Mouse (Mus musculus): ENCODE results near the gene Arid3a. TPM values are rescaled to one million over a fixed set of nuclear protein-coding genes. Genes with fewer than 3 reads are reported as not detected.

Gene Arid3a
- polyA plus RNA-seq, 1 experiment from 2014 or later = 3.5 TPM

DNA sequence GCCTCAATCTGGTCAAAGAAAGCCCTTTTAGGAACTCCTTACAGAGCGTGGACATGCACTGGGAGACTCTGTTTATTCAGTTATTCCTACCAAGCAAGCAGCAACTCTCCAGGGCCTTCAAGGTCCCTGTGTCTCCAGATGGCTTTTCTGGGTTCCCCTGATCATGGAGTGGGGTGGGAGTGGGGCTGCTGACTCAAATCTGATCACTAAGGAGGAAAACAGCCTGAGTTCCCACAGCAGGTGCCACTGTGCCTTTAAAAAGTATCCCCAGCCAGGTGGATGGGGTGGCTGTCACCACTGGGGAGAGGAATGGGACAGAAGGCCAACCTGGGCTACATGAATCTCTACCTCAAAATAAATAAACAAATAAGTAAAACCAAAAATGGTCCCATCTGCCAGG, 16.1 kb downstream of the Arid3a start:
- Histone ChIP-seq H3K4me1 (replicated peaks; ENCODE audit: control insufficient read depth, insufficient read depth, low read length) (peaks cover 7% of the 10 kb centered on the region), H3K9ac (replicated peaks; ENCODE audit: low read depth, low read length) (no peak overlapping the region), H3K27ac (ENCODE audit: low read length) (no peak overlapping the region), H3K36me3 (ENCODE audit: control insufficient read depth, insufficient read depth) (no peaks in the 10 kb centered on the region), H3K9me3 (ENCODE audit: control insufficient read depth, low read length) (no peaks in the 10 kb centered on the region), H3K4me3 (replicated peaks; ENCODE audit: low read length) (no peak overlapping the region), H3K27me3 (replicated peaks; ENCODE audit: control insufficient read depth, insufficient read depth, low read length) (no peaks in the 10 kb centered on the region), H3K4me2 (ENCODE audit: low read length) (no peak overlapping the region)
- no peak for ATAC-seq
- 95% methylated on average over 1 of the region's 1 CpGs for WGBS

DNA sequence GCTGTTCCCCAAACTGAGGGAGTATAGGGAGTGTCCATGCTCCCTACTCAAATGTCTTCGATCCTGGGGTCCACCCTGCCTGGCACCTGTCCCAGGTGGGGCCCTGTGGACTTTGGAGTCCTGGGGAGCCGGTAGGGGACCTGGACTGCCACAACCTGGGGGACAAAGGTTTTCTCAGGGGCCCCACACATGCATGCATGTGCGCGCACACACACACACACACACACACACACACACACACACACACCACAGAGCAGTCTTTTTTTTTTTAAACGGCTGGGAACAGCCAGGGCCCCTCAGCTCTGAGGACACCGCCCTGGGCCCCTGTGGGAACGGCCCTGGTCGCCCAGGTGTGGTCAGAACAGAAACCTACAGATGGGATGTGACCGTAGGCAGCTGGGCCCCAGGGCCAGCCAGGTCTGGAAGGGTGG, 16.6 kb downstream of the Arid3a start:
- Histone ChIP-seq H3K27me3 (replicated peaks; ENCODE audit: control insufficient read depth, insufficient read depth, low read length) (no peaks in the 10 kb centered on the region), H3K9me3 (ENCODE audit: control insufficient read depth, low read length) (no peaks in the 10 kb centered on the region), H3K9ac (replicated peaks; ENCODE audit: low read depth, low read length) (no peak overlapping the region), H3K4me3 (replicated peaks; ENCODE audit: low read length) (no peak overlapping the region), H3K4me1 (replicated peaks; ENCODE audit: control insufficient read depth, insufficient read depth, low read length) (peaks cover 7% of the 10 kb centered on the region), H3K36me3 (ENCODE audit: control insufficient read depth, insufficient read depth) (no peaks in the 10 kb centered on the region), H3K4me2 (ENCODE audit: low read length) (no peak overlapping the region), H3K27ac (ENCODE audit: low read length) (no peak overlapping the region)
- WGBS = 79% methylated on average over 9 of the region's 9 CpGs
- ATAC-seq = no peak

- Histone ChIP-seq H3K36me3 (ENCODE audit: control insufficient read depth, insufficient read depth) (0 out of 2 replicates have a peak, but pooled peaks cover 2% of the 10 kb centered on the region), H3K4me2 (ENCODE audit: low read length) (no peak overlapping the region), H3K9ac (replicated peaks; ENCODE audit: low read depth, low read length) (no peak overlapping the region), H3K4me3 (replicated peaks; ENCODE audit: low read length) (no peak overlapping the region), H3K27me3 (replicated peaks; ENCODE audit: control insufficient read depth, insufficient read depth, low read length) (no peaks in the 10 kb centered on the region), H3K27ac (ENCODE audit: low read length) (no peak overlapping the region), H3K9me3 (ENCODE audit: control insufficient read depth, low read length) (no peaks in the 10 kb centered on the region), H3K4me1 (replicated peaks; ENCODE audit: control insufficient read depth, insufficient read depth, low read length) (peaks cover 7% of the 10 kb centered on the region)
- ATAC-seq = no peak
- WGBS = 19% methylated on average over 16 of the region's 16 CpGs
These were observed 18.8 kb downstream of the Arid3a start for GRCm38 (mm10) chr10:79945507-79946234.

DNA sequence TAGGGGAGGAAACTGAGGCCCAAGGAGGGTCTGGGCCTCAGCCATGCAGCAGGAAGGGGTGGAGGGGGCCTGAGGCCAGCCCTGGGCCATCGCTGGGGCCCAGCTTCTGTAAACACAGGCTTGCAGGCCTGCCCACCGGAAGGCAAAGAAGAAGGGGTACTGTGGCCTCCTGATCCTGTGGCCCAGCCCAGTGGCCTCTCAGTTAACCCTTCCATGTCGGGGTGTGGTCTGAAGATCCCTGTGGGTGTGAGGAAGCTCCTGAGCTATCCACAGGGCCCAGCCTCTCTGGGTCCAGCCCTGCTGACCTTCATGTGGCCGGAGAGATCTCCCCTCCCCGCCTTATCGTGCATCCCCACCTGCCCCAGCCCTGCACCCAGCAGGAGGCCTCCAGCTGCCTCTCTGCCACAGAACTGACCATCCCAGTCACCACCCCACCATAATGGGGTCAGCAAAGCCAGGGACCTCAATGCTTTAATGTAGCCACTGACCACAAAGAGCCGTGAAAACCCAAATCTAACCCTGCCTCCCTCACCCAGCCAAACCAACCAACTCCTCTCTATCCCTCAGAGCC, 20.0 kb downstream of the Arid3a start:
- ATAC-seq = no peak
- Histone ChIP-seq H3K9me3 (ENCODE audit: control insufficient read depth, low read length) (no peaks in the 10 kb centered on the region), H3K9ac (replicated peaks; ENCODE audit: low read depth, low read length) (no peak overlapping the region), H3K4me1 (replicated peaks; ENCODE audit: control insufficient read depth, insufficient read depth, low read length) (peaks cover 7% of the 10 kb centered on the region), H3K36me3 (ENCODE audit: control insufficient read depth, insufficient read depth) (0 out of 2 replicates have a peak, but pooled peaks cover 2% of the 10 kb centered on the region), H3K27ac (ENCODE audit: low read length) (no peak overlapping the region), H3K27me3 (replicated peaks; ENCODE audit: control insufficient read depth, insufficient read depth, low read length) (no peaks in the 10 kb centered on the region), H3K4me3 (replicated peaks; ENCODE audit: low read length) (no peak overlapping the region), H3K4me2 (ENCODE audit: low read length) (no peak overlapping the region)
- WGBS = 19% methylated on average over 7 of the region's 7 CpGs

- Histone ChIP-seq H3K9ac (replicated peaks; ENCODE audit: low read depth, low read length) (no peak overlapping the region), H3K36me3 (ENCODE audit: control insufficient read depth, insufficient read depth) (0 out of 2 replicates have a peak, but pooled peaks cover 2% of the 10 kb centered on the region), H3K9me3 (ENCODE audit: control insufficient read depth, low read length) (no peaks in the 10 kb centered on the region), H3K27ac (ENCODE audit: low read length) (no peak overlapping the region), H3K4me3 (replicated peaks; ENCODE audit: low read length) (no peak overlapping the region), H3K27me3 (replicated peaks; ENCODE audit: control insufficient read depth, insufficient read depth, low read length) (no peaks in the 10 kb centered on the region), H3K4me1 (replicated peaks; ENCODE audit: control insufficient read depth, insufficient read depth, low read length) (peaks cover 7% of the 10 kb centered on the region), H3K4me2 (ENCODE audit: low read length) (no peak overlapping the region)
- ATAC-seq = no peak
- WGBS = 87% methylated on average over 6 of the region's 6 CpGs
These were observed 20.7 kb downstream of the Arid3a start for GRCm38 (mm10) chr10:79947502-79947901.

- peaks cover 7% of the 10 kb centered on the region for H3K4me1 ChIP-seq (replicated peaks; ENCODE audit: control insufficient read depth, insufficient read depth, low read length)
- 94% methylated on average over 4 of the region's 4 CpGs for WGBS
- H3K9me3 ChIP-seq (ENCODE audit: control insufficient read depth, low read length) = no peaks in the 10 kb centered on the region
- H3K4me2 ChIP-seq (ENCODE audit: low read length) = no peak overlapping the region
- H3K27me3 ChIP-seq (replicated peaks; ENCODE audit: control insufficient read depth, insufficient read depth, low read length) = no peaks in the 10 kb centered on the region
- H3K4me3 ChIP-seq (replicated peaks; ENCODE audit: low read length) = no peak overlapping the region
- H3K9ac ChIP-seq (replicated peaks; ENCODE audit: low read depth, low read length) = no peak overlapping the region
- no peak overlapping the region for H3K27ac ChIP-seq (ENCODE audit: low read length)
- peaks cover 2% of the 10 kb centered on the region; the same call in 1 of the 2 replicates for H3K36me3 ChIP-seq (ENCODE audit: control insufficient read depth, insufficient read depth)
- no peak for ATAC-seq
These were observed 23.0 kb downstream of the Arid3a start for GRCm38 (mm10) chr10:79949873-79950272.

GRCm38 (mm10) chr10:79950661-79951060, 23.8 kb downstream of the Arid3a start:
- WGBS = 88% methylated on average over 18 of the region's 18 CpGs
- no peaks in the 10 kb centered on the region for H3K9me3 ChIP-seq (ENCODE audit: control insufficient read depth, low read length)
- H3K27me3 ChIP-seq (replicated peaks; ENCODE audit: control insufficient read depth, insufficient read depth, low read length) = no peaks in the 10 kb centered on the region
- no peak overlapping the region for H3K4me2 ChIP-seq (ENCODE audit: low read length)
- H3K36me3 ChIP-seq (ENCODE audit: control insufficient read depth, insufficient read depth) = peaks cover 2% of the 10 kb centered on the region; the same call in 1 of the 2 replicates
- ATAC-seq = no peak
- no peak overlapping the region for H3K4me3 ChIP-seq (replicated peaks; ENCODE audit: low read length)
- H3K9ac ChIP-seq (replicated peaks; ENCODE audit: low read depth, low read length) = no peak overlapping the region
- H3K27ac ChIP-seq (ENCODE audit: low read length) = no peak overlapping the region
- peaks cover 4% of the 10 kb centered on the region for H3K4me1 ChIP-seq (replicated peaks; ENCODE audit: control insufficient read depth, insufficient read depth, low read length)

DNA sequence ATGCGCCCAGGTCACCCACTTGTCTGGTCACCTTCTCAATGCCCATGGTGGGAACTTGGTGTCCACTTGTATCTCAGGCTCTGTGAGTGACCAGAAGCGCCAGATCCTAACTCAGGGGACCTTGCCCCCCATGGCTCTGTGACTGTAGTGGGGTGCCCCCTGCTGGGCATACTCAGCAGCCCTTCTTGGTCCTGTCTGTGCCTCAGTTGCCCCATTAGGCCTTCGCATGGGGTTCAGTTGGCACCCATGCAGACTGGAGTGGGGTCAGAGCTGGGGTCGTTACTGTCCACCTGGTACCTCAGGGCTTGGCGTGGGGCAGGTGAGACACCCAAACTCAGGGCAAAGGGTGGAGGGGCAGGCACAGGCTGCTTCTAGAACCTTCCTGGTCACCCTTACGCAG, 27.1 kb downstream of the Arid3a start:
- Histone ChIP-seq H3K9ac (replicated peaks; ENCODE audit: low read depth, low read length) (no peak overlapping the region), H3K9me3 (ENCODE audit: control insufficient read depth, low read length) (no peaks in the 10 kb centered on the region), H3K27me3 (replicated peaks; ENCODE audit: control insufficient read depth, insufficient read depth, low read length) (no peaks in the 10 kb centered on the region), H3K4me1 (replicated peaks; ENCODE audit: control insufficient read depth, insufficient read depth, low read length) (no peaks in the 10 kb centered on the region), H3K27ac (ENCODE audit: low read length) (no peak overlapping the region), H3K36me3 (ENCODE audit: control insufficient read depth, insufficient read depth) (peaks cover 2% of the 10 kb centered on the region; the same call in 1 of the 2 replicates), H3K4me2 (ENCODE audit: low read length) (no peak overlapping the region), H3K4me3 (replicated peaks; ENCODE audit: low read length) (no peak overlapping the region)
- ATAC-seq = no peak
- WGBS = 87% methylated on average over 6 of the region's 6 CpGs

DNA sequence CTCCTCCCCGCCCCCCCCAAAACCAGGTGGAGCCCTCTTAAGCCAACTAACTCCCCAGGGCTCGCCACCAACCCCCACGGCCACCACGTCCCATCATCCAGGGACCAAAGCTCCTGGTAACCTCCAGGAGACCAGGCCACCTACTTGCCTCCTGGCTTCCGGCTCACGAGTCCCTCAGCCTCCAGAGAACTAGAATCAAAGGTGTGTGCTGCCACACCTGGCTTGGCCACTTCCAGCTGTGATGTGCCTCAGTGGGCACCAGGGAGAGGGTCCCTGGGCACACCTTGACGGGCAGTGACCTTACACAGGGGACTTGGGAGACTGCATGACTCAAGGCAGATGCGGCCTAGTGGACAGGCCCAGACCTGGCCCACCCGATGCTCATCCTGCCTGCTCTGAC, 28.8 kb downstream of the Arid3a start:
- Histone ChIP-seq H3K27me3 (replicated peaks; ENCODE audit: control insufficient read depth, insufficient read depth, low read length) (no peaks in the 10 kb centered on the region), H3K9me3 (ENCODE audit: control insufficient read depth, low read length) (no peaks in the 10 kb centered on the region), H3K9ac (replicated peaks; ENCODE audit: low read depth, low read length) (no peak overlapping the region), H3K4me3 (replicated peaks; ENCODE audit: low read length) (no peak overlapping the region), H3K4me1 (replicated peaks; ENCODE audit: control insufficient read depth, insufficient read depth, low read length) (peaks cover 3% of the 10 kb centered on the region), H3K4me2 (ENCODE audit: low read length) (no peak overlapping the region), H3K27ac (ENCODE audit: low read length) (no peak overlapping the region), H3K36me3 (ENCODE audit: control insufficient read depth, insufficient read depth) (no peaks in the 10 kb centered on the region; the same call in 1 of the 2 replicates)
- ATAC-seq = no peak
- WGBS = 67% methylated on average over 9 of the region's 9 CpGs
